20 mouse cellular contexts compared by ENCODE assay signal in genomic region chr14:27364668-27365257, GRCm38 (mm10).
DNase-seq lines count a peak whose midpoint lies in the region; ATAC-seq and TF ChIP-seq lines count a peak whose summit lies in the region.
"Had no signal": no experiment of that assay in that cellular context is flagged by ENCODE, and none has a peak within 500 bp of the region (broad histone marks: within the 10 kb centered on the region; RNA-seq: fewer than 3 reads in every experiment).

No protein-coding gene starts in this region.

- WGBS in kidney, embryonic 16.5 days: 68% methylated on average over 5 of the region's 5 CpGs
- WGBS in limb, embryonic 13.5 days: 50% methylated on average over 5 of the region's 5 CpGs
- WGBS in neural tube, embryonic 15.5 days: 79% methylated on average over 5 of the region's 5 CpGs
- 43% methylated on average over 5 of the region's 5 CpGs for WGBS in liver, embryonic 12.5 days (ENCODE audit: insufficient replicate concordance)

- H3K4me3 ChIP-seq in G1E (ENCODE audit: low read depth, low read length): no peak overlapping the region; the same call in 1 of the 2 replicates
- no peak overlapping the region for H3K4me3 ChIP-seq in kidney, embryonic 16.5 days (ENCODE audit: low read length)
- no peak overlapping the region for H3K4me3 ChIP-seq in limb, embryonic 13.5 days
- H3K4me3 ChIP-seq in neural tube, embryonic 15.5 days (replicated peaks): no peak overlapping the region
- no peak overlapping the region for H3K4me3 ChIP-seq in liver, embryonic 12.5 days
- H3K4me3 ChIP-seq: embryonic facial prominence, embryonic 13.5 days; heart, embryonic 10.5 days; hindbrain, embryonic 15.5 days; stomach, embryonic 15.5 days had no signal

- no peak overlapping the region for H3K4me2 ChIP-seq in kidney, embryonic 16.5 days (replicated peaks; ENCODE audit: low read depth, low read length)
- no peak overlapping the region for H3K4me2 ChIP-seq in limb, embryonic 13.5 days (replicated peaks)
- H3K4me2 ChIP-seq in neural tube, embryonic 15.5 days: no peak overlapping the region
- no peak overlapping the region for H3K4me2 ChIP-seq in liver, embryonic 12.5 days
- H3K4me2 ChIP-seq: embryonic facial prominence, embryonic 13.5 days; hindbrain, embryonic 15.5 days; stomach, embryonic 15.5 days had no signal

- no peaks in the 10 kb centered on the region for H3K9me3 ChIP-seq in G1E (replicated peaks)
- H3K9me3 ChIP-seq in kidney, embryonic 16.5 days (ENCODE audit: low read length): no peaks in the 10 kb centered on the region
- H3K9me3 ChIP-seq in limb, embryonic 13.5 days: no peaks in the 10 kb centered on the region
- no peaks in the 10 kb centered on the region for H3K9me3 ChIP-seq in neural tube, embryonic 15.5 days (replicated peaks)
- no peaks in the 10 kb centered on the region for H3K9me3 ChIP-seq in liver, embryonic 12.5 days (replicated peaks)
- H3K9me3 ChIP-seq: embryonic facial prominence, embryonic 13.5 days; heart, embryonic 10.5 days; hindbrain, embryonic 15.5 days; stomach, embryonic 15.5 days had no signal

- peak; percentile 45 to 47 for DNase-seq in B cell, adult 2 months
- DNase-seq in G1E (ENCODE audit: low spot score): peak; percentile 16
- DNase-seq in urinary bladder, postnatal 14 days (ENCODE audit: low spot score): no peak
- DNase-seq: adrenal gland, adult 2 months; cerebellum, adult 18-20 months; gastrocnemius, postnatal 14 days; heart, postnatal 10 days; midbrain, embryonic 14.5 days; retina, postnatal 1 day; right cerebral cortex, postnatal 4 days had no signal

- H3K36me3 ChIP-seq in G1E (replicated peaks): peaks cover 37% of the 10 kb centered on the region
- no peaks in the 10 kb centered on the region for H3K36me3 ChIP-seq in kidney, embryonic 16.5 days (ENCODE audit: insufficient read depth, low read length)
- peaks cover 4% of the 10 kb centered on the region; the same call in 1 of the 2 replicates for H3K36me3 ChIP-seq in limb, embryonic 13.5 days
- H3K36me3 ChIP-seq in neural tube, embryonic 15.5 days: no peaks in the 10 kb centered on the region
- H3K36me3 ChIP-seq in liver, embryonic 12.5 days: no peaks in the 10 kb centered on the region
- H3K36me3 ChIP-seq: embryonic facial prominence, embryonic 13.5 days; heart, embryonic 10.5 days; hindbrain, embryonic 15.5 days; stomach, embryonic 15.5 days had no signal

- H3K27ac ChIP-seq in kidney, embryonic 16.5 days (ENCODE audit: low read length): no peak overlapping the region
- H3K27ac ChIP-seq in limb, embryonic 13.5 days: no peak overlapping the region; the same call in 1 of the 2 replicates
- no peak overlapping the region for H3K27ac ChIP-seq in neural tube, embryonic 15.5 days (replicated peaks)
- no peak overlapping the region for H3K27ac ChIP-seq in liver, embryonic 12.5 days
- H3K27ac ChIP-seq: embryonic facial prominence, embryonic 13.5 days; heart, embryonic 10.5 days; hindbrain, embryonic 15.5 days; liver, embryonic 14.5 days; stomach, embryonic 15.5 days had no signal

- peaks cover 58% of the 10 kb centered on the region for H3K4me1 ChIP-seq in G1E (ENCODE audit: insufficient read depth, low read depth, low read length)
- peaks cover 8% of the 10 kb centered on the region; the same call in 1 of the 2 replicates for H3K4me1 ChIP-seq in kidney, embryonic 16.5 days (ENCODE audit: insufficient read depth, low read length)
- peaks cover 85% of the 10 kb centered on the region for H3K4me1 ChIP-seq in limb, embryonic 13.5 days
- peaks cover 16% of the 10 kb centered on the region for H3K4me1 ChIP-seq in neural tube, embryonic 15.5 days
- H3K4me1 ChIP-seq in liver, embryonic 12.5 days: 0 out of 2 replicates have a peak, but pooled peaks cover 3% of the 10 kb centered on the region
- H3K4me1 ChIP-seq: stomach, embryonic 15.5 days had no signal

- H3K27me3 ChIP-seq in G1E (ENCODE audit: insufficient read depth, low read length): peaks cover 13% of the 10 kb centered on the region
- peaks cover 3% of the 10 kb centered on the region; the same call in 1 of the 2 replicates for H3K27me3 ChIP-seq in kidney, embryonic 16.5 days (ENCODE audit: insufficient read depth, low read length)
- H3K27me3 ChIP-seq in limb, embryonic 13.5 days: 0 out of 2 replicates have a peak, but pooled peaks cover 2% of the 10 kb centered on the region
- H3K27me3 ChIP-seq in neural tube, embryonic 15.5 days (replicated peaks): no peaks in the 10 kb centered on the region
- H3K27me3 ChIP-seq in liver, embryonic 12.5 days (replicated peaks): no peaks in the 10 kb centered on the region
- H3K27me3 ChIP-seq: hindbrain, embryonic 15.5 days; stomach, embryonic 15.5 days had no signal

- ATAC-seq in G1E (ENCODE audit: extremely low read depth, insufficient number of reproducible peaks, low FRiP score, poor library complexity, severe bottlenecking): peak; percentile 61
- peak; percentile 61 for ATAC-seq in kidney, embryonic 16.5 days (ENCODE audit: low FRiP score, low TSS enrichment)
- ATAC-seq in limb, embryonic 13.5 days (ENCODE audit: low FRiP score, low read depth): peak; percentile 4; the same call in 1 of the 2 replicates
- ATAC-seq in neural tube, embryonic 15.5 days (ENCODE audit: low FRiP score): no peak
- ATAC-seq in liver, embryonic 12.5 days: no peak
- ATAC-seq: intestine, embryonic 16.5 days had no signal

- TF ChIP-seq CTCF in G1E (IDR thresholded peaks at IDR 0.05; ENCODE audit: low read depth, low read length): no peak

- no peak overlapping the region for H3K9ac ChIP-seq in kidney, embryonic 16.5 days (replicated peaks; ENCODE audit: low read length)
- H3K9ac ChIP-seq in limb, embryonic 13.5 days: no peak overlapping the region
- no peak overlapping the region for H3K9ac ChIP-seq in neural tube, embryonic 15.5 days (replicated peaks)
- H3K9ac ChIP-seq in liver, embryonic 12.5 days: no peak overlapping the region
- H3K9ac ChIP-seq: embryonic facial prominence, embryonic 13.5 days; hindbrain, embryonic 15.5 days; liver, embryonic 14.5 days; stomach, embryonic 15.5 days had no signal

Comparison
In these comparisons a context has a peak if more than half of its experiments do, and no peak if none do; other contexts are left out.
1. ATAC-seq: peak in G1E (single experiment), kidney, embryonic 16.5 days (single experiment) and limb, embryonic 13.5 days (single experiment); none in neural tube, embryonic 15.5 days (single experiment) and liver, embryonic 12.5 days (single experiment).